Mouse (Mus musculus) forebrain, embryonic 13.5 days (tissue): ENCODE measurements at regions not wholly inside any gene's neighbourhood (a gene's known extent, or its start where the extent isn't known, plus 50 kb on each side); places are given as distances from the start of the nearest gene placed in this dataset.

Experiments used
- ATAC-seq: fragments of 200-750 bp; cut with Nextera tagmentation; 2 replicates; pipeline ENCODE4 v1.8.0; 2017
- H3K27ac ChIP-seq: fragments of 300-500 bp; sonication (generic); 2 replicates; pipeline ENCODE4 v1.5.1; 2015; ENCODE audit warnings: inconsistent platforms, mild to moderate bottlenecking, moderate library complexity
- H3K27me3 ChIP-seq: fragments of 300-500 bp; sonication (generic); 2 replicates; pipeline ENCODE4 v1.6.1; 2015; ENCODE audit warnings: mild to moderate bottlenecking, inconsistent platforms
- H3K36me3 ChIP-seq: fragments of 300-500 bp; sonication (generic); 2 replicates; pipeline ENCODE4 v1.6.1; 2015; ENCODE audit warnings: mild to moderate bottlenecking, inconsistent platforms; ENCODE audit not compliant: poor library complexity, severe bottlenecking
- H3K4me1 ChIP-seq: fragments of 300-500 bp; sonication (generic); 2 replicates; pipeline ENCODE4 v1.6.1; 2015; ENCODE audit warnings: inconsistent platforms
- H3K4me2 ChIP-seq: fragments of 300-500 bp; sonication (generic); 2 replicates; pipeline ENCODE4 v1.6.1; 2015; ENCODE audit warnings: inconsistent platforms, mild to moderate bottlenecking, moderate library complexity
- H3K4me3 ChIP-seq: fragments of 300-500 bp; sonication (generic); 2 replicates; pipeline ENCODE4 v1.5.1; 2015; ENCODE audit warnings: mild to moderate bottlenecking, inconsistent platforms
- H3K9ac ChIP-seq: fragments of 300-500 bp; sonication (generic); 2 replicates; pipeline ENCODE4 v1.6.1; 2015; ENCODE audit warnings: mild to moderate bottlenecking, inconsistent platforms
- H3K9me3 ChIP-seq: fragments of 300-500 bp; sonication (generic); replicated peaks from 2 replicates; pipeline ENCODE4 v1.6.1; 2016; ENCODE audit warnings: inconsistent platforms
- WGBS: fragments of 180-500 bp; shearing (Covaris S2); methylation state at CpG from one replicate; pipeline ENCODE4 v1.1.7; 2015; 5-methylcytosine and 5-hydroxymethylcytosine counted together

DNA sequence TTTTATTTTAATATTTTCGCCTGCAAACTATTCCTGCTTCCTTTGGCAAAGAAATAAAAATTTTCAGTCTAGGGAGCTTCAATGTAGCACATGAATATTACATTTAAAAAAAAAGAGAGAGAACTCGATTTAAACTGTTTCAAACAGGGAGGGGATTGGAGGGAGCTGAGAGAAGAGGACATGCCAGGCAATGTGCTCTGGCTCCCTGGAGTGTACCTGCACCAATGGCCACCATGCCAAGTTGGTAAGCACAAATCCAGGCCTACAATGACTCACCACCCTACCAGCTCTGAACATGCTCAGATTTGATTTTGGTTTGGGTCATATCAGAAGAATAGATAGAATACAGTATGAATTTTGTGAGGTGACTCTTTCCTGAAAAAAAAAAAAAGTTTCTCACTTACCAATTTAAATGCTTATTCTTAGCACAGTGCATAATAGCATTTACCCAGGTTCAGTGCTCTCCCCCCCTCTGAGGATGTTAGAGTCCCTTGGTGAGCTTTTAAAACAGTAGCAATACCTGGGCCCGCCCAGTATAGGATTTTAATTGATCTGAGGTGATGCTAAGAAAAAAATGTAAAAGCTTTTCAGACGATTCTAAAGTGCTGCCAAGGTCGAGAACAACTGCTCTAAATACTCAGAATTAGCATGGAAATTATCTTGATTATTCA lies 80.5 kb upstream of the Mdfic start:
- H3K27ac ChIP-seq: no peak overlapping the region

GRCm38 (mm10) chr6:15644311-15644710 lies 76.2 kb upstream of the Mdfic start:
- Histone ChIP-seq H3K4me2 (no peak overlapping the region), H3K27ac (no peak overlapping the region), H3K4me3 (no peak overlapping the region), H3K9me3 (no peaks in the 10 kb centered on the region), H3K9ac (no peak overlapping the region), H3K27me3 (no peaks in the 10 kb centered on the region), H3K4me1 (peaks cover 11% of the 10 kb centered on the region), H3K36me3 (no peaks in the 10 kb centered on the region)
- no peak for ATAC-seq

More for the DNA sequence above, 80.5 kb upstream of the Mdfic start:
- no peaks in the 10 kb centered on the region for H3K27me3 ChIP-seq
- 3% methylated on average over 5 of the region's 5 CpGs for WGBS
- ATAC-seq: peak; percentile 79
- H3K4me3 ChIP-seq: no peak overlapping the region
- H3K9ac ChIP-seq: no peak overlapping the region
- H3K4me2 ChIP-seq: no peak overlapping the region
- H3K36me3 ChIP-seq: no peaks in the 10 kb centered on the region
- H3K9me3 ChIP-seq: no peaks in the 10 kb centered on the region
- peaks cover 19% of the 10 kb centered on the region for H3K4me1 ChIP-seq

DNA sequence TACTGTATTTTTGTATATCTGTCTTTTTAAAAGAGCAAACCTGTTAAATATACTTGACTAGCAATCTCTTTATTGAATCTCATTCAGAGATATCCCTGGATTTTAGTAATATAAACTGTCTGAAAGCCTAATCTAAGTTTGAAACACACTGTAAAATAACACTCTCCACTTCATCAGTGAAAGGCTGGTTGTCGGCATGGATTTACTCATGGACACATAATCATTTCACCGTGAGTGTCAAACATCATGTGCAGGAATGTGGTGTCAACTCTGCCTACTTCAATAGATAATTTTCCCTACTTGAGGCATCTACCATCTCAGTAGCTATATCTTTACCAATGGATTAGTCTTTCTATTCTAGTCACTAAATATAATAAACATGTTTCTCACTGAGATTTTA lies 73.0 kb upstream of the Mdfic start:
- no peak overlapping the region for H3K4me2 ChIP-seq
- no peaks in the 10 kb centered on the region for H3K36me3 ChIP-seq
- no peak overlapping the region for H3K27ac ChIP-seq
- WGBS: 93% methylated on average over 2 of the region's 2 CpGs
- H3K27me3 ChIP-seq: no peaks in the 10 kb centered on the region
- H3K9ac ChIP-seq: no peak overlapping the region
- no peaks in the 10 kb centered on the region for H3K9me3 ChIP-seq
- no peak for ATAC-seq
- H3K4me1 ChIP-seq: no peaks in the 10 kb centered on the region
- H3K4me3 ChIP-seq: no peak overlapping the region
